Mouse (Mus musculus): ENCODE measurements around the gene Rpl18a.

DNA sequence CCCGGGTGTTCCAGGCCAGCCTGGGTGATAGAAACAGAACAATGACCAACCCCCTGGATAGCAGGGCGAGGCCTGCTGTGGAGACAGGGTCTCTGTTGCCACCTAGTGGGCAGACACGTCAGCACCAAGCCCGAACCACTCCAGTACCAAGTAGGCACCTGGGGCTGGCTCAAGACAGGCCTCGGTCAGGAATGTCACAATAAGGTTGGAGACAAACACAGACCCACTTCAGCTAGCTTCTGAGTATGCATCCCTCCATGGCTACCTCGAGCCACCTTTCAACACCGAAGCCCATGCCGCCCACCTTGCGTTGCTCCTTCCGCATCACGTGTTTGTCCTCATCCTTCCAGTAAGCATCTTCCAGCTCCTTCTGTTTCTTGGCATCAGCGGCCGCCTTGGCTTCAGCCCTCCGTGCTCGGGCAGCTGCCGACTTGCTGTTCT is 27.6 kb downstream of the Rpl18a start:
- TF ChIP-seq POLR2A (IDR thresholded peaks at IDR 0.05; ENCODE audit: insufficient read length, low read depth) (no peak), POLR2AphosphoS2 (IDR thresholded peaks at IDR 0.05; ENCODE audit: insufficient read length, low read depth) (no peak), MYOG (IDR thresholded peaks at IDR 0.05; ENCODE audit: control insufficient read depth in 1 of 3, insufficient read depth in 1 of 3, insufficient read length in 2 of 3, low read depth in 2 of 3) (no peak)
